Mouse (Mus musculus): ENCODE data around the gene Usp4. TPM values are rescaled to one million over a fixed set of nuclear protein-coding genes. Genes with fewer than 3 reads are reported as not detected.

Gene Usp4
- polyA plus RNA-seq, 2 experiments = 38.5 to 59.3 TPM

- DNase-seq (ENCODE audit: low read depth in 3 of 3, low spot score in 3 of 3) (no peak), ATAC-seq (ENCODE audit: insufficient read depth) (no peak)
- Histone ChIP-seq H3K9ac (replicated peaks) (no peak overlapping the region), H3K9me3 (ENCODE audit: control insufficient read depth, low read length) (no peaks in the 10 kb centered on the region), H3K4me1 (replicated peaks; ENCODE audit: control insufficient read depth in 2 of 2, insufficient read depth in 2 of 2, low read length in 1 of 2) (no peaks in the 10 kb centered on the region), H3K4me2 (ENCODE audit: low read depth) (no peak overlapping the region), H3K36me3 (replicated peaks; ENCODE audit: control insufficient read depth, insufficient read depth, low read depth) (peaks cover 90% of the 10 kb centered on the region), H3K4me3 (ENCODE audit: insufficient read depth in 1 of 2, low read depth in 2 of 2, low read length in 2 of 2) (no peak overlapping the region), H3K27ac (no peak overlapping the region), H3K27me3 (ENCODE audit: control insufficient read depth, insufficient read depth, low read length) (no peaks in the 10 kb centered on the region)
- no peak for TF ChIP-seq EP300 (IDR thresholded peaks at IDR 0.05; ENCODE audit: low read depth)
- no peak for TF ChIP-seq CTCF (IDR thresholded peaks at IDR 0.05; ENCODE audit: low read depth)
- WGBS (ENCODE audit: insufficient replicate concordance) = 83% methylated on average over 4 of the region's 4 CpGs
These were observed 39.2 kb downstream of the Usp4 start for GRCm38 (mm10) chr9:108386816-108387215.

- TF ChIP-seq EP300 (IDR thresholded peaks at IDR 0.05; ENCODE audit: low read depth) (no peak), CTCF (IDR thresholded peaks at IDR 0.05; ENCODE audit: low read depth) (no peak)
- Histone ChIP-seq H3K9ac (replicated peaks) (no peak overlapping the region), H3K36me3 (replicated peaks; ENCODE audit: control insufficient read depth, insufficient read depth, low read depth) (peaks cover 79% of the 10 kb centered on the region)
These were observed 40.9 kb downstream of the Usp4 start for GRCm38 (mm10) chr9:108388601-108389000.

GRCm38 (mm10) chr9:108389220-108389619, 41.6 kb downstream of the Usp4 start:
- TF ChIP-seq CTCF (IDR thresholded peaks at IDR 0.05; ENCODE audit: low read depth) (no peak), EP300 (IDR thresholded peaks at IDR 0.05; ENCODE audit: low read depth) (no peak)
- no peaks in the 10 kb centered on the region for H3K9me3 ChIP-seq (ENCODE audit: control insufficient read depth, low read length)
- 70% methylated on average over 6 of the region's 6 CpGs for WGBS (ENCODE audit: insufficient replicate concordance)
- no peak overlapping the region for H3K4me3 ChIP-seq (ENCODE audit: insufficient read depth in 1 of 2, low read depth in 2 of 2, low read length in 2 of 2)
- H3K9ac ChIP-seq (replicated peaks) = no peak overlapping the region
- no peak overlapping the region for H3K27ac ChIP-seq
- no peak overlapping the region for H3K4me2 ChIP-seq (ENCODE audit: low read depth)
- ATAC-seq (ENCODE audit: insufficient read depth) (no peak), DNase-seq (ENCODE audit: low read depth in 3 of 3, low spot score in 3 of 3) (no peak)
- H3K4me1 ChIP-seq (replicated peaks; ENCODE audit: control insufficient read depth in 2 of 2, insufficient read depth in 2 of 2, low read length in 1 of 2) = no peaks in the 10 kb centered on the region
- H3K27me3 ChIP-seq (ENCODE audit: control insufficient read depth, insufficient read depth, low read length) = no peaks in the 10 kb centered on the region
- H3K36me3 ChIP-seq (replicated peaks; ENCODE audit: control insufficient read depth, insufficient read depth, low read depth) = peaks cover 72% of the 10 kb centered on the region

More at GRCm38 (mm10) chr9:108388601-108389000, 40.9 kb downstream of the Usp4 start:
- Histone ChIP-seq H3K9me3 (ENCODE audit: control insufficient read depth, low read length) (no peaks in the 10 kb centered on the region), H3K27me3 (ENCODE audit: control insufficient read depth, insufficient read depth, low read length) (no peaks in the 10 kb centered on the region), H3K4me1 (replicated peaks; ENCODE audit: control insufficient read depth in 2 of 2, insufficient read depth in 2 of 2, low read length in 1 of 2) (no peaks in the 10 kb centered on the region), H3K4me3 (ENCODE audit: insufficient read depth in 1 of 2, low read depth in 2 of 2, low read length in 2 of 2) (no peak overlapping the region), H3K4me2 (ENCODE audit: low read depth) (no peak overlapping the region), H3K27ac (no peak overlapping the region)
- WGBS (ENCODE audit: insufficient replicate concordance) = 89% methylated on average over 10 of the region's 10 CpGs
- DNase-seq (ENCODE audit: low read depth in 3 of 3, low spot score in 3 of 3) = no peak
- ATAC-seq (ENCODE audit: insufficient read depth) = no peak

- DNase-seq (ENCODE audit: low read depth in 3 of 3, low spot score in 3 of 3) = no peak
- Histone ChIP-seq H3K4me1 (replicated peaks; ENCODE audit: control insufficient read depth in 2 of 2, insufficient read depth in 2 of 2, low read length in 1 of 2) (no peaks in the 10 kb centered on the region), H3K9me3 (ENCODE audit: control insufficient read depth, low read length) (no peaks in the 10 kb centered on the region), H3K27me3 (ENCODE audit: control insufficient read depth, insufficient read depth, low read length) (no peaks in the 10 kb centered on the region), H3K4me2 (ENCODE audit: low read depth) (no peak within 1 kb of the TSS), H3K27ac (no peak within 1 kb of the TSS), H3K36me3 (replicated peaks; ENCODE audit: control insufficient read depth, insufficient read depth, low read depth) (peaks cover 42% of the 10 kb centered on the region), H3K9ac (replicated peaks) (no peak within 1 kb of the TSS), H3K4me3 (ENCODE audit: insufficient read depth in 1 of 2, low read depth in 2 of 2, low read length in 2 of 2) (no peak within 1 kb of the TSS)
- no peak for ATAC-seq (ENCODE audit: insufficient read depth)
- TF ChIP-seq EP300 (IDR thresholded peaks at IDR 0.05; ENCODE audit: low read depth) = no peak
- TF ChIP-seq CTCF (IDR thresholded peaks at IDR 0.05; ENCODE audit: low read depth) = no peak
- 84% methylated on average over 18 of the region's 18 CpGs for WGBS (ENCODE audit: insufficient replicate concordance)
These were observed 45.0 kb downstream of the Usp4 start, which contains the start of gene 1700102P08Rik for GRCm38 (mm10) chr9:108392676-108393075. 1700102P08Rik (plus strand) TSS chr9:108392805.

GRCm38 (mm10) chr9:108394191-108394590, 46.5 kb downstream of the Usp4 start:
- Histone ChIP-seq H3K4me1 (replicated peaks; ENCODE audit: control insufficient read depth in 2 of 2, insufficient read depth in 2 of 2, low read length in 1 of 2) (no peaks in the 10 kb centered on the region), H3K4me2 (ENCODE audit: low read depth) (no peak overlapping the region), H3K27me3 (ENCODE audit: control insufficient read depth, insufficient read depth, low read length) (no peaks in the 10 kb centered on the region), H3K9ac (replicated peaks) (no peak overlapping the region), H3K4me3 (ENCODE audit: insufficient read depth in 1 of 2, low read depth in 2 of 2, low read length in 2 of 2) (no peak overlapping the region), H3K9me3 (ENCODE audit: control insufficient read depth, low read length) (no peaks in the 10 kb centered on the region), H3K36me3 (replicated peaks; ENCODE audit: control insufficient read depth, insufficient read depth, low read depth) (peaks cover 27% of the 10 kb centered on the region), H3K27ac (no peak overlapping the region)
- no peak for TF ChIP-seq EP300 (IDR thresholded peaks at IDR 0.05; ENCODE audit: low read depth)
- no peak for TF ChIP-seq CTCF (IDR thresholded peaks at IDR 0.05; ENCODE audit: low read depth)
- 91% methylated on average over 6 of the region's 6 CpGs for WGBS (ENCODE audit: insufficient replicate concordance)
- ATAC-seq (ENCODE audit: insufficient read depth) = no peak
- DNase-seq (ENCODE audit: low read depth in 3 of 3, low spot score in 3 of 3) = no peak
